Mouse (Mus musculus) MEL-GATA-1-ER (cell line): ENCODE results near the gene Nmur1.

Experiments
- DNase-seq: peaks from one replicate; pipeline ENCODE4 v3.0.0-alpha.2; 2012; ENCODE audit warnings: low read depth; ENCODE audit errors: extremely low read depth

Gene Nmur1

DNA sequence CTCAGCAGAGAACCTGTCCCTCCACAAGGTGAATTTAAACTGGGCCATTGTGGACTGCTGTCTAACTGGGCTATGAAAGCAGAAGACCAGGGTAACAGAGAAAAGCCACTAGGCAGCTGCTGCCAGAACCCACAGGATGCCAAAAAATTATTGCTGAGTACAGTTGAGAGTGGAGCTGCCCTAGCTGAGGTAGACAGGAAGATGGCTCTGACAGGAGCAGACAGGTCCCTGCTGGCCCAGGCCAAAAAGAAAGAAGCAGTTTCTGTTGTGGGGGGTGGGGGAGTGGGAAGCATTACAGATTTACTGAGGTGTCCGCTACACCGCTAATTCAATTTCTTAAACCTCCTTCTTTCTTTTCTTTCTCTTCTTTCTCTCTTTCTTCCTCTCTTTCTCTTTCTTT, 16.6 kb downstream of the Nmur1 start:
- DNase-seq, result no peak

DNA sequence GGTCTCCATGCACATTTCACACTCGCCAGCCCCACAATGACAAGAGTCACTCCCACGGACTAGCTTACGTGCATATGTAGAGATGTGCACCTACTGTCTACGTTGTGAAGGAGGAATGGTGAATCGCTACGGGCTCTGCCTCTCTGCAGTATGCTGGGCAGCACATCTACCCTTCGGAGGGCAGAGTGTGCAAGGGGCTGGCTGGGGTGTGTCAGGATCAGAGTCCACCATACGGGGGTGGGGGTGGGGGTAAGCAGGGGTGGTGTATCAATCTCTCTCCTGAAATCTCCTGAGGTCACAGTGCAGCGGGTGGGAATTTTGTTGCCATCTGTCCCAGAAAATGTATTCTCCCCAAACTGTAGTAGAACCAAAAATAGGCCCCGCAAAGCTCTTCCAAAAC, 17.5 kb downstream of the Nmur1 start:
- DNase-seq, result no peak

DNA sequence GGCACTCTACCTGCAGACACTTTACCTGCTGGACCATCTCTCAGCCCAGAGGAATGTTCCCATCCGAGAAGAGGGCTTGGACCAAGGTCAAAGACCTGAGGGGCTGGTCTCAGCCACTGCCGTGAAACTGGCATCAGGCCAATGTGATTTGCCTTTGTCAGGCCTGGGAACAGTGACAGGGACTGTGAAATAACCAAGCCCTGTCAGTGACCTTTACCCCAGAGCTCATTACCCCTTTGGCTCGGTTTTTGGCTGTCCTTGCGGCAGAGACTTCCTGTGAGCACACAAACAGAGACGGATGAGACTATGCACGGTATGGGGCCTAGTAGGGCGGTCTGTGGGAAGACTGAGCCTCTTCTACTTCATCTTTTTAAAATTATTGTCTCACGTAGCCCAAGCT, 19.1 kb downstream of the Nmur1 start:
- no peak for DNase-seq

DNA sequence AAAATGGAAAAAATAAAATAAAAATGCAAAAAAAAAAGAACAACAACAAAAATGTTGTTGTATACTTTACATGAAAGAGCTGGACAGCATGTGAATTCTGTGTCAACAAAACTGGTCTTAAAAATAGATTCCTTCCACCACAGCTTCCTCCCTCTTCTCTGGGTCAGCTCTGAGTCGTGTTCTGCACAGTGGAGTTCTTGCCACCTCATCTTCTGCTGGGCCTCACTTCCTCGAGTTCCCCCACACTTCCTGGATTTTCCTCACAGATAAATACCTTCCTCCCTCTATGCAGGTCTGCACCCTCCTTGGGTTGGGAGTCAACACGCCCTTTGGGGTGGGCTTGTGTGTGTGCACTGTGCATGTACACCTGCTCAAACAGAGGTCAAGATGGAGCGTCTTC, 19.7 kb downstream of the Nmur1 start:
- DNase-seq, result no peak

DNA sequence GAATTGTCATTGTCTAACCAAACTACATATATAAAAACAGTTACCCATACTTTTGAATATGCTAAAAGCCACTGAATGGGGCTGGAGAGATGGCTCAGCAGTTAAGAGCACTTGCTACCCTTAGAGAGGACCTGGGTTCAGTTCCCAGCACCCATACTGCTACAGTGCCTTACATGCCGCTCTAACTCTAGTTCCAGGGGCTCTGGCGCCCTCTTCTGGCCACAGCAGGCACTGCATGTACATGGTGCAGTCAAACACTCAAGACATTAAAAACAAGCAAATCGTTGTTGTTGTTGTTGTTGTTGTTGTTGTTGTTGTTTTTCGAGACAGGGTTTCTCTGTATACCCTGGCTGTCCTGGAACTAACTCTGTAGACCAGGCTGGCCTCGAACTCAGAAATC, 21.2 kb downstream of the Nmur1 start:
- no peak for DNase-seq

DNA sequence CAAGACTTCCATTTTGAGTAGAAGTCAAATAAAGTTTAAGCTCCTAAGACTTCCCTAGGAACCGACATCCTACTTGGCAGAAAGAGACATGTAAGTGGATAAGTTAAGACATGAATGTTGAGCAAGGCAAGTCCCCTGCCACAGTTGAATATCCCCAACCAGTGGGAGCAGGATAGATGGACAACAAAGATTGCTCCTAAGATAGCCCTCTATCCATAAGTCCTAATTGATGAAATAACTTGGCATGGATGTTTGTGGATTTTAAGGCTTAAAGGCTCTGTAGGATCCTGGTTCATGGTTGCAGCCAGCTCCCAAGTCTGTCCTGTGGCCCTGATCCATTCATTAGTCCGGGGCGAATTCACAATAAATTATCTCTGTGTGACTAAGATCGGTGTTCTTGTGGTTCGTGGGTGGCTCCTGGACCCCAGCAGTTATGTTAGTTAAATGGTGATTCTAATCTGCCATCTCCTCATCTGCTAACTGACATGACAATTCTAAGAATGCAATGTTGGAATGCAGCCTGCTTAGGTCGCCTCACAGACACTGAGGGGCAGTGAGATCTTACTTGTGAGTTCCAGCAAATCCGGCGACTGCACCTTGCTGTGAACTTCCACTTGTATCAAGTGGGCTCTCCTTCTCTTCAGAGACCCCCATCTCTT, 25.8 kb downstream of the Nmur1 start:
- DNase-seq, result no peak

DNA sequence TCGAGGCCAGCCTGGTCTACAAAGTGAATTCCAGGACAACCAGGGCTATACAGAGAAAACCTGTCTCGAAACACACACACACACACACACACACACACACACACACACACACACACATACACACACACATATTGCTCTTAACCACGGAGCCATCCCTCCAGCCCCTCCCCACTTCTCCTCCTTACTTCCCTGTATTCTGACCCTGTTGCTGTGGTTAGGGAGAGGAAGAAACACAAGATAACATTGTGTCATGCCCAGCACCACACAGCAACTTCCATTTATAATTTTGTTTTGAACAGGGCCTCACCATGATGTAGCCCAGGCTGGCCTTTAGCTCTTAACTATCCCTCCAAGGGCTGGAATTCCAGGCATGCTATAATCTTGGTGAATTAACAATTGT, 26.7 kb downstream of the Nmur1 start:
- DNase-seq, result peak; percentile 76

DNA sequence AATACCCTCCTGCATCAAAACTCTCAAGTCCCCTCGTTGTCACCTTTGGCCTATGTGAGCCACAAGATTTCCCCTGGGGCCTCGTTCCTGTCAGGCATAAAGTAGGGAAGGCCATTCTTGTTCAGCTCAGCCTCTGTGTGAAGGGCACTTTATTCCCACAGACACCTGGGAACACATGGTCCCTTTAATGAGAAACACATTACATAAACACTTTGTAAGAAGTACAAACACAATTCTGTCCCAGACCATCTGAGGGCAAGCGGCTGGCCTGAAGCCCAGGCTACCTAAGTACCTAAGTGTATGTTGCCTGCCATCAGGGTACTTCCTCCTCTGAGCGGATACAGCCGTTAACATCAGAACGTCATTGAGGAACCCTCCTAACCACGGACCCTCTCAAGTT, 27.8 kb downstream of the Nmur1 start:
- DNase-seq, result peak; percentile 43

DNA sequence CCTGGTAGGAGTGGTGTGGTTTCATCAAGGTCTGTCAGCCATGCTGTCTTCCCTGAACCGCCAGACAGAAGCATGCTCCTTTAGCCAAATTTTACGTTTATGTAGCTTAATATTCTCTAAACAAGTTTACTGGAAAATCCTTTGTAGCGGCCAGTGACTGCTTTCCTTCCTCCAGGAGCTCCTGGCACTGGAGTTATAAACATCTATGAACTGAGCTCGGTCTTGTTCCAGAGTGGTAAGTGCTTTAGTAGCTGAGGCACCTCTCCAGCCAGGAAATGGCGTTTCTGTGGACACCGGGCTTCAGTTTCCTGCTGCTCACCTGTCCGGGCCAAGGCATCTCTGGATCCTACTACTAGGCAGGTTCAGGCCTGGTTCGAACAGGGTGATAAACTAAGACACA, 28.4 kb downstream of the Nmur1 start:
- DNase-seq, result no peak

DNA sequence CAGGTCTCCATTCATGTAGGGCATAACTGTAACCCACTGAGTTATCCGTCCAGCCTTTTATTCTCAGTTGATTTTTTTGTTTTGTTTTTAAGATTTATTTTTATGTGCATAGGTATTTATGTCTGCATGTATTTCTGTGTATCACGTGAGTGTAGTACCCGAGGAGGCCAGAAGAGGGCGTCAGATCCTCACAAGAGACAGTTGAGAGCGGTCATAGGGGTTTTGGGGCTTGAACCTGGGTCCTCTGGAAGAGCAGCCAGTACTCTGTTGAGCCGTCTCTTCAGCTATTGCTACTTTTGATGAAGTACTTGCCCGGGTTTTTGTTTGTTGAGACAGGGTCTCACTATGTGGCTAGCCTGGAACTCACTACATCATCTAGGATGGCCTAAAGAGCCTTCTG, 30.1 kb downstream of the Nmur1 start:
- no peak for DNase-seq

DNA sequence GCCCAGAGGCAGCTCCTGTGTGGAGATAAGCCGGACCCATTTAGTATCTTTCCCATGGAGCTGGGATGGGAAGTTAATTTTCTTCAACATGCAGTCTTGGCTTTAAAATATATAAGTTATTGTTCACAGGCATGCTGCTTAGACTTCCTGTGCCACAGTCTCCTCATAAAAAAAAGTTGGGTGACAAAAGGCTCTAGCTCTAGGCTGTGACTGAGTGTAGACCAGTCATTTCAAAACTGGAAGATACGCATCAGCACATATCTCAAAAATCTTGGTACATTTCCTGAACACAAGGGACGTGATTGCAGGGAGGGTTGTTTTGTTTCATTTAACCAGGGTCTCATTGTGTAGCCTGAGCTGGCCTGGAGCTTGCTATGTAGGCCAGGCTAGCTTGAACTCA, 31.8 kb downstream of the Nmur1 start:
- no peak for DNase-seq

DNA sequence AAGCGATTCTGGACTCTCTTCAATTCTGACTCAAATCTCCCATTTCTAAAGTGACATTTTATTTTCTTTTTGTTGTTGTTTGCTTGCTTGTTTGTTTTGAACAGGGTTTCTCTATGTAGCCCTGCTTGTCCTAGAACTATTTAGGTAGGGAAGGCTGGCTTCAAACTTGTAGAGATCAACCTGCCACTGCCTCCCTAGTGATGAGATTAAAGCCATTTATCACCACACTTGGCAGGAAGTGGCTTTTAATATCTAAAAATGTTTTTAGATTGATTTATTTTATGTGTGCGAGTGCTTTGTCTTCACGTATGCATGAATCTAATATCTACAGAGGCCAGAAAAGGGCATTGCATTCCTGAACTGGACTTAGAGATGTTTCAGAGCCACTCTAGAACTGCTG, 32.8 kb downstream of the Nmur1 start:
- no peak for DNase-seq

DNA sequence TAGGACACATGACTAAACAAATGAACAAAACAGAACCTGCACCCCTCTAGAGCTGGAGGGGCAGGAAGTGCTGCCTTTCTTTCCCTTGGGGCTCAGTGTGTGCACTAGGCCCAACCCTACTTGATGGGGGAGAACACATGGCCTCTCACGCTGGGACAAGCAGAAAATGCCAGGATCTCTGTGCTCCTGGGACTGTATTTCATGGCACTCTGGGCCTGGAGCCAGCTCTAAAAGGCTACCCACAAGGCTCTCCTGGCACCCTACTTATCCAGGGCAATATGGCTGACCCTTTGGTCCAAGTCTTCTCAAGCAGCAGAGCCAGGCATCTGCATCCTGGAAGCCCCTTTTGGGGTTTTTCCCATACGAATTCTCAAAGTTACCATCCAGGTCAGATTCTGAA, 34.6 kb downstream of the Nmur1 start:
- DNase-seq, result no peak

DNA sequence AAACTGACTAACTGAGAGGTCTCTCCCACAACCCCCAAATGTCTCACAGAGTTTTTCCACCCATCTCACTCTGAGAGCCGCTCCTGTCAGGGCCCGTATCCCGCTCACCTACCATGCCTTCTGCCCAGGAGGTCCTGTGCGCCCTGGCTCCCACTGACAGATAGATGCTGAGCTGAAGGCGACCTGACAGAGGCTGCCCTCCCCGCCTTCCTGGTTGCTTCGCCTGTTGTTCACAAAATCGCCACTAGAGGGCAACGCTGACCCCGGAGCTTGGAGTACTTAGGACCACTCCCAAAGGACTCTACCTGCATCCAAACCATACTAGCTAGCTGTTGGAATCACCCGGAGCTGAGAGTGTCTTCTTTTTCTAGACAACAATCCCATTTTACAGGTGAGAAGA, 36.8 kb downstream of the Nmur1 start:
- no peak for DNase-seq

DNA sequence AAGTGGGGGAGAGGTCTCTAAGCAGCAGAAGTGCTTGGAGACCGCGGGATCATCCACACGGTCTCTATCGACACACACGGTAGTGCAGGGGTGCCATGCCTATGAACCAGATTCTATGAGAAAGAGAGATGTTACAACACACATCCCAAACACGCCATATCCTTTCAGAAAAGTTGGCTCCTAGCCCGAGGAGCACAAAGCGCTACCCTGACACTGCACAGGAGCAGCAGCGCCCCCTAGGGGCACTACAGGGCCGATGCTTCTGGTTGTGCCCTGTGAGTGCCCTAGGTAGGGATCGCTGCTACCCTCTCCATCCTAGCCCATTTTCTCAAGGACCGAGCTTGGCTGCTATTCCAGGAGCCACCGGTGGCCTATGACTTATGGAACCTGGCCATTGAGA, 45.0 kb downstream of the Nmur1 start:
- DNase-seq, result peak; percentile 73

DNA sequence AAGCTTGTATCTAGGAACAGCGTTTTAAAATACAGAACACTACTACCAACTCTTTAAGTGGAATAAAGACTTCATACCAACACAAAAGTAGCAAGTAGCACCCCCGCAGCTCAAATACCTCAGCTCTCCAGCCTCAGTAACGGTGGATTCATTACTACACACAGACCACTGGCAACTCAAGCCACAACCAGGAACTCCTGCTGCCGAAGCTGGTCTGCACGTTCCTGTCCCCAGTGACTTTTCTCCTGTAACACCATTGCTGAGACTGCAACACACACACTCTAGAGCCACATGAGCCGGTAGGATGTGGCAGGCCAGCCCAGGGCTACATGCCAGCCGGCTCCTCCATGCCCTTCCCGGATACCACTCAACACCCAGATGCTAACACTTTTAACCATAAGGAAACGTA, 46.9 kb downstream of the Nmur1 start:
- DNase-seq, result no peak

DNA sequence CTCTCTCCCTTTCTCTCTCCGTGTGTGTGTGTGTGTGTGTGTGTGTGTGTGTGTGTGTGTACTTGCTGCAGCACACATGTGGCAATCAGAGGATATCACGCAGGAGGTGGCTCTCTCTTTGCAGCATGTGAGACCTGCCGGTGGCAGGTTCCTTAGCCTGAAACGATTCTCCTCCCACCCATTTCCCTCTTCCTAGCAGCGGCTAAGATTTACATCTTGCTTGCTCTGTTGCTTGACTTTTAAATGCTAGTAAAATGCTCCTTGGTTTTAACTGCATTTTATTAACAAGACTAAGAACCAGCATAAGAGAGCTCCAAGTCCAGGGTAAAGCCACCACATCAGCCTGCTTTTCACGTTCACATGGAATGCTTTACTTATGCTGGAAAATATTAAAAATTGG, 47.4 kb downstream of the Nmur1 start:
- DNase-seq, result no peak

DNA sequence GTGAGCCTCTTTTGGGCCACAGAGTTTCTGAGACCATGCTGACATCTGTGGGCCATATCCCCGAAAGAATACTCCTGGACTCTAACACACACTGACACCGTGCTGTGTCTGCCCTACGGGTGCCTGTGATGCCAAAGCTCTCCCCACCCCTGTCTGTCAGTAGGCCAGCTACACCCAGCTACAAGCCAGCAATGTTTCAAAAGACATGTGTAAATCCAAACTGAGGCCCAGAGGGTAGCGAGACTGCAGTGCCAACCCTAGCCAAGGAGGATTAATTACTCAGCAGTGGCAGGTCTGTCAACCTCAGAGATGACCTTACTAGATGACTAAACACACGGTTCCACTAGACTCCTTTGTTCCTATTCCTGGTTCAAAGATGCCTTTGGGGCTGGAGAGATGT, 49.7 kb downstream of the Nmur1 start:
- DNase-seq, result no peak

DNA sequence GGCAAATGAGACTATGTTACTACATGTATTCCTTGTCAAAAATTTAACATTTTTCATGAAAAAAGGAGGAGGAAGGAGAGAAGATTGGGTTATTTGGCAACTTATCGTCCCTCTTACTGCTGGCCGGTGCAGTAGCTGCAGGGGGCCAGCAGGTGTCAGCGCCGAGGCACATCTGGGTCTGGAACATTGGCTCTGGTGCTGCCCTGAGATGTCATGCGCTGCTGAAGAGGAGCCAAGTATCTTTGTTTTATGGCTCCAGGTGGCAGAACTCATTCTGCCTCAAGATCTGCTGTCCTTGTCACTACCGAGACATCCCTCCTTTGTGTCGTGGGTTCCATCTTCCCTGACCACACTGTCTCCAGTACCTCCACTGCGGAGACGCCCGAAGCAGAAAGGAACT, 54.0 kb downstream of the Nmur1 start:
- DNase-seq, result no peak

DNA sequence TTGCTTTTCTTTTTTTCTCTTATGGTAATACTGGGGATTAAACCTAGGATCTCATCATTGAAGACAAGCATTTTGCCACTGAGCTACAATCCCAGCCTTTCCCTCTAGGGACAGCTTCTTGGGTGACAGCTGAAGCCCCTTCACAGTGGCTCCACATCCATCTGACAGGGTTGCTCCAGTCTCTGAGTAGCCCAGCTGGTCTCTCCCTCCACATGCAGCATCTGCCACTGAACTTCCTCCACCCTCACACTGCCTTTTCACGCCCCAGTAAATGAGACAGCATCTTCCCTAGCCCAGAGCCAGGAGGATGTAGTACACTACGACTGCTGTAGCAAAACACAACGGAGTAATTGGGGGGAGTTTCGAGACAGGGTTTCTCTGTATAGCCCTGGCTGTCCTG, 57.9 kb downstream of the Nmur1 start:
- no peak for DNase-seq

DNA sequence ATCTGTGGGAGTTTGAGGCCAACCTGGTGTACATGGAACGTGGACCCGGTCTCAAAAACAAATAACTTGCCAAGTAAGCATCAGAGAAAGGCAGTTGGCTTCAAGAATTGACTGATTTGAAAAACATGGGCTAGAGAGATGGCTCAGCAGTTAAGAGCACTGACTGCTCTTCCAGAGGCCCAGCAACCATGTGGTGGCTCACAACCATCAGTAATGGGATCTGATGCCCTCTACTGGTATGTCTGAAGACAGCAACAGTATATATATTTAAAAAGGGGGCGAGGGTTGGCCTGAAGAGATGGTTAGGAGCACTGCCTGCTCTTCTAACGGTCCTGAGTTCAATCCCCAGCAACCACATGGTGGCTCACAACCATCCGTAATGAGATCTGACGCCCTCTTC, 62.4 kb downstream of the Nmur1 start:
- peak; percentile 58 for DNase-seq

DNA sequence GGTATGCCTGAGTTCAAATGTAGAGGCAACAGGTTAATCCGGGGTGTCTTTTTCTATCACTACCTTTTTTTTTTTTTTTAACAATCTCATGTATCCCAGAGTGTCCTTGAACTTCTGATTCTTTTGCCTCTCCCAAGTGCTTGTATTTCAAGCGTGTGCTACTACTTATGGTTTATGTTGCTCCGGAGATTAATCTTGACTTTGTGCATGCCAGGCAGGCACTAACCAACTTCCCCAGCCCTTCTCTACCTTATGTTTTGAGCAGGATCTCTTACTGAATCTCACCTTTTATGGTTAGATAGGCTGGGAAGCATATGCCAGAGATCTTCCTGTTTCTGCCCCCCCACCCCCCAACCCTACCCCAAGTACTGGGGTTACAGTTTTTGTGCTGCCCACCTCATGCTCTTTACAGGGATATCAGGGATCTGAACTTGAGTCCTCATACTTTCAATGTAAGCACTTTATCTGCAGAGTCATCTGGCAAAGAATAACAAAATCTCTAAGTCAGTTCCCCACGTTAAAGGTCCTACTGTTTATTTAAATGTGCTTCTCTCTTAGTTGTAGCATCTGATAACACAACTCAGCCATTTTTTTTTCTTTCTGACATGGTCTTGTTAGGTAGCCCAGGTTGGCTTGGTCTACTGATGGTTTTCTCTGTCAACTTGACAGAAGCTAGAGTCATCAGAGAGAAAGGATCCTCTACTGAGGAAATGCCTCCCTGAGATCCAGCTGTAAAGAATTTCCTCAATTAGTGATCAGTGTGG, 64.0 kb downstream of the Nmur1 start:
- peak; percentile 37 for DNase-seq

DNA sequence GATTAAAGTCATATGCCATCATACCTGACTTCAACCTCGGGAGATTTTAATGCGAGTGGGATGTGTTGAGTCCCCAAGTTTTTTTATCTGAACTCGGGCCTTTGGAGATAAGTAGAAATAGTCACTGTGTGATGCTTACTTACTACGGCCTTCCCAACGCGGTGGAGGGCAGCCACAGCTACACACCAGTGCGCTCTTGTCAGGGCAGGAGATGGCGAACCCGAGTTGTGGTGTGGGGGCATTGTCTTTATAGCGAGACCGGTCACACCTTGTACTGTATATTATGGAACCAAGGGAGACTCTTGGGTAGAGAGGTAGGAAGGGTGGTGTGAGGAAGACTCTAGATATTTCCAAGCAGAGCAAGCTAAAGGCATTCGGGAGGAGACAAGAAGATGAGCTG, 65.6 kb downstream of the Nmur1 start:
- DNase-seq, result no peak
